Mouse (Mus musculus) liver, postnatal 0 days (tissue): ENCODE measurements around the gene Cd83.

ENCODE experiments used
- CTCF ChIP-seq: sonication (generic); IDR thresholded peaks from 2 replicates; pipeline ENCODE4 v1.5.1; 2016; ENCODE audit warnings: antibody characterized with exemption, low read depth
- EP300 ChIP-seq: IDR thresholded peaks from 2 replicates; pipeline ENCODE4 v1.6.1; 2016; ENCODE audit warnings: antibody characterized with exemption, low read depth, mild to moderate bottlenecking

- TF ChIP-seq CTCF (no peak), EP300 (no peak)
Measured at GRCm38 (mm10) chr13:43777321-43778002, 7.1 kb upstream of the Cd83 start.
